ENCODE assay signal across 8 mouse cellular contexts in the genomic region with DNA sequence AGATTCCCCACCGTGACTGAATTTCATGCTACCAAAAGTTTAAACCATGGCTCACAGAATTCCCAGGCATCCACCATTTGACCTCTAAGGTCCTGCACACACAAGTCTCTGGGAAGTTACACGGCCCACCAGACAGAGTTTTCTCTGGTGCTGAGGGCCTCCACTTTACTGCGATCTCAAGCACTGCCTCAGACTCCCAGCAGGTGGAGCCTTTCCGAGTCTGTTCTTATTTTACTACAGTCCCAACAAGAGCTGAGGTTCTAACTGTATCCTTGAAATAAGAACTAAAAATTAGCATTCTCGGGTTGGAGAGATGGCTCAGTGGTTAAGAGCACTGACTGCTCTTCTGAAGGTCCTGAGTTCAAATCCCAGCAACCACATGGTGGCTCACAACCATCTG. TPM values are rescaled to one million over a fixed set of nuclear protein-coding genes. Genes with fewer than 3 reads are reported as not detected.
DNase-seq lines count a peak whose midpoint lies in the region; ATAC-seq and TF ChIP-seq lines count a peak whose summit lies in the region.

No protein-coding gene starts in this region.

- TF ChIP-seq CTCF in small intestine, adult 2 months (IDR thresholded peaks at IDR 0.05; ENCODE audit: extremely low read depth, insufficient read length, insufficient replicate concordance, low read depth, low read length): peak; percentile 54; the same call in 1 of the 2 replicates

- DNase-seq in adrenal gland, adult 2 months: peak; percentile 33
- no peak for DNase-seq in adrenal gland, adult 8-10 months
- DNase-seq in neural tube, embryonic 11.5 days (ENCODE audit: low spot score): peak; percentile 40
- peak; percentile 9 for DNase-seq in c-Kit-negative CD71-positive TER-119-positive erythroid progenitor cells, embryonic 14.5 days (ENCODE audit: low read depth, low spot score)
- DNase-seq in heart, postnatal 14 days: peak; percentile 34 to 60

- no peaks in the 10 kb centered on the region for H3K36me3 ChIP-seq in neural tube, embryonic 11.5 days (ENCODE audit: control insufficient read depth, insufficient read depth, low read length)
- H3K36me3 ChIP-seq in neural tube, embryonic 15.5 days: no peaks in the 10 kb centered on the region; the same call in 1 of the 2 replicates
- H3K36me3 ChIP-seq in limb, embryonic 13.5 days: no peaks in the 10 kb centered on the region
- no peaks in the 10 kb centered on the region; the same call in 1 of the 2 replicates for H3K36me3 ChIP-seq in small intestine, adult 2 months (ENCODE audit: control insufficient read depth, insufficient read depth, low read length)

- H3K4me1 ChIP-seq in neural tube, embryonic 11.5 days (ENCODE audit: control insufficient read depth, insufficient read depth, low read length): no peaks in the 10 kb centered on the region
- no peaks in the 10 kb centered on the region for H3K4me1 ChIP-seq in neural tube, embryonic 15.5 days
- H3K4me1 ChIP-seq in limb, embryonic 13.5 days: no peaks in the 10 kb centered on the region
- H3K4me1 ChIP-seq in small intestine, adult 2 months (ENCODE audit: control insufficient read depth, insufficient read depth, insufficient read length, low read length): no peaks in the 10 kb centered on the region

- H3K27me3 ChIP-seq in neural tube, embryonic 11.5 days (ENCODE audit: control insufficient read depth, insufficient read depth, low read length): no peaks in the 10 kb centered on the region
- H3K27me3 ChIP-seq in neural tube, embryonic 15.5 days (replicated peaks): no peaks in the 10 kb centered on the region
- H3K27me3 ChIP-seq in limb, embryonic 13.5 days: no peaks in the 10 kb centered on the region
- no peaks in the 10 kb centered on the region for H3K27me3 ChIP-seq in small intestine, adult 2 months (ENCODE audit: control insufficient read depth, insufficient read depth, low read length)

- WGBS in neural tube, embryonic 11.5 days: 69% methylated on average over 5 of the region's 5 CpGs
- 57% methylated on average over 5 of the region's 5 CpGs for WGBS in neural tube, embryonic 15.5 days
- 54% methylated on average over 5 of the region's 5 CpGs for WGBS in limb, embryonic 13.5 days
- WGBS in small intestine, adult 2 months: 34% methylated on average over 5 of the region's 5 CpGs

- H3K4me3 ChIP-seq in neural tube, embryonic 11.5 days (ENCODE audit: low read depth, low read length): no peak overlapping the region
- H3K4me3 ChIP-seq in neural tube, embryonic 15.5 days (replicated peaks): no peak overlapping the region
- H3K4me3 ChIP-seq in limb, embryonic 13.5 days: no peak overlapping the region
- H3K4me3 ChIP-seq in small intestine, adult 2 months (ENCODE audit: low read depth, low read length): no peak overlapping the region

- no peak overlapping the region for H3K9ac ChIP-seq in neural tube, embryonic 11.5 days (ENCODE audit: low read length)
- H3K9ac ChIP-seq in neural tube, embryonic 15.5 days (replicated peaks): no peak overlapping the region
- no peak overlapping the region for H3K9ac ChIP-seq in limb, embryonic 13.5 days

- TF ChIP-seq POLR2A in small intestine, adult 2 months (IDR thresholded peaks at IDR 0.05; ENCODE audit: low read depth, low read length): no peak

- no peak overlapping the region for H3K27ac ChIP-seq in neural tube, embryonic 11.5 days (ENCODE audit: low read depth, low read length)
- no peak overlapping the region for H3K27ac ChIP-seq in neural tube, embryonic 15.5 days (replicated peaks)
- H3K27ac ChIP-seq in limb, embryonic 13.5 days: no peak overlapping the region
- H3K27ac ChIP-seq in small intestine, adult 2 months (ENCODE audit: insufficient read depth, low read depth, low read length): no peak overlapping the region

- intact Hi-C loops in heart, postnatal 14 days (cut with DNase I): loop anchor here (5.0 kb wide), 2 partner anchors 52 to 307 kb away; no protein-coding TSS in a partner anchor

- H3K4me2 ChIP-seq in neural tube, embryonic 11.5 days (ENCODE audit: low read depth): no peak overlapping the region
- no peak overlapping the region for H3K4me2 ChIP-seq in neural tube, embryonic 15.5 days
- H3K4me2 ChIP-seq in limb, embryonic 13.5 days (replicated peaks): no peak overlapping the region

- ATAC-seq in neural tube, embryonic 11.5 days (ENCODE audit: insufficient read depth, low FRiP score, low TSS enrichment): no peak
- ATAC-seq in neural tube, embryonic 15.5 days (ENCODE audit: low FRiP score): no peak; the same call in 1 of the 2 replicates
- ATAC-seq in limb, embryonic 13.5 days (ENCODE audit: low FRiP score, low read depth): peak; percentile 52

- no peaks in the 10 kb centered on the region for H3K9me3 ChIP-seq in neural tube, embryonic 11.5 days (ENCODE audit: control insufficient read depth, low read length)
- H3K9me3 ChIP-seq in neural tube, embryonic 15.5 days (replicated peaks): no peaks in the 10 kb centered on the region
- no peaks in the 10 kb centered on the region for H3K9me3 ChIP-seq in limb, embryonic 13.5 days

RNA-seq across cellular contexts. Expression of gene Wdr31, which starts 15.7 kb away (rescaled TPM):
- 1 to 10 TPM in 1 of 2 experiments, under 1 TPM in 1; 0.78 to 2.0 TPM for total RNA-seq in adrenal gland, adult 2 months (2021)
- 1.3 and 2.6 TPM in 2 replicates for polyA plus RNA-seq in adrenal gland, adult 2 months (2012; rRNA removed)
- 1 to 10 TPM; 1.8 to 7.0 (median 4.8) TPM for total RNA-seq in adrenal gland, adult 8-10 months (2022)
- 5.1 and 5.8 TPM in 2 replicates for polyA plus RNA-seq in neural tube, embryonic 11.5 days (2014; fragmentation: Nextera tagmentation; extraction: Ambion mirVana)
- polyA plus RNA-seq in neural tube, embryonic 15.5 days (2015; fragmentation: Nextera tagmentation; extraction: Ambion mirVana): 12.5 and 13.3 TPM in 2 replicates
- under 1 TPM; 0.65 to 0.66 TPM for total RNA-seq in heart, postnatal 14 days (2021)
- 6.8 and 7.9 TPM in 2 replicates for polyA plus RNA-seq in limb, embryonic 13.5 days (2015; fragmentation: Nextera tagmentation; extraction: Ambion mirVana)
- 0.43 and 0.62 TPM in 2 replicates for polyA plus RNA-seq in small intestine, adult 2 months (2012; rRNA removed)

RNA-seq across cellular contexts. Expression of gene Rnf183, which starts 19.9 kb away (rescaled TPM):
- total RNA-seq in adrenal gland, adult 2 months (2021): 1 to 10 TPM in 1 of 2 experiments, not detected in 1; 1.1 TPM
- polyA plus RNA-seq in adrenal gland, adult 2 months (2012; rRNA removed): 0.28 and 3.3 TPM in 2 replicates
- 1 to 10 TPM in 2 of 4 experiments, under 1 TPM in 1, not detected in 1; 0.21 to 2.4 (median 1.2) TPM for total RNA-seq in adrenal gland, adult 8-10 months (2022)
- polyA plus RNA-seq in neural tube, embryonic 11.5 days (2014; fragmentation: Nextera tagmentation; extraction: Ambion mirVana): not detected in 2 replicates
- polyA plus RNA-seq in neural tube, embryonic 15.5 days (2015; fragmentation: Nextera tagmentation; extraction: Ambion mirVana): 0.17 TPM in 1 of 2 replicates, not detected in the other
- not detected for total RNA-seq in heart, postnatal 14 days (2021)
- polyA plus RNA-seq in limb, embryonic 13.5 days (2015; fragmentation: Nextera tagmentation; extraction: Ambion mirVana): not detected in 2 replicates
- polyA plus RNA-seq in small intestine, adult 2 months (2012; rRNA removed): 2.3 and 6.1 TPM in 2 replicates

RNA-seq across cellular contexts. Expression of gene Bspry, which starts 24.9 kb away (rescaled TPM):
- 10 to 100 TPM in 1 of 2 experiments, 1 to 10 TPM in 1; 3.0 to 13.9 TPM for total RNA-seq in adrenal gland, adult 2 months (2021)
- 10.9 and 15.3 TPM in 2 replicates for polyA plus RNA-seq in adrenal gland, adult 2 months (2012; rRNA removed)
- 10 to 100 TPM in 2 of 4 experiments, 1 to 10 TPM in 2; 5.5 to 32.9 (median 15.0) TPM for total RNA-seq in adrenal gland, adult 8-10 months (2022)
- polyA plus RNA-seq in neural tube, embryonic 11.5 days (2014; fragmentation: Nextera tagmentation; extraction: Ambion mirVana): 0.82 and 1.2 TPM in 2 replicates
- polyA plus RNA-seq in neural tube, embryonic 15.5 days (2015; fragmentation: Nextera tagmentation; extraction: Ambion mirVana): 0.67 and 5.3 TPM in 2 replicates
- total RNA-seq in heart, postnatal 14 days (2021): under 1 TPM in 1 of 2 experiments, not detected in 1; 0.12 TPM
- 2.9 and 3.2 TPM in 2 replicates for polyA plus RNA-seq in limb, embryonic 13.5 days (2015; fragmentation: Nextera tagmentation; extraction: Ambion mirVana)
- polyA plus RNA-seq in small intestine, adult 2 months (2012; rRNA removed): 38.3 and 104 TPM in 2 replicates

RNA-seq across cellular contexts. Expression of gene Prpf4, which starts 46.4 kb away (rescaled TPM):
- total RNA-seq in adrenal gland, adult 2 months (2021): 10 to 100 TPM; 21.6 to 23.6 TPM
- 9.1 and 15.1 TPM in 2 replicates for polyA plus RNA-seq in adrenal gland, adult 2 months (2012; rRNA removed)
- 10 to 100 TPM; 28.6 to 37.7 (median 31.1) TPM for total RNA-seq in adrenal gland, adult 8-10 months (2022)
- polyA plus RNA-seq in neural tube, embryonic 11.5 days (2014; fragmentation: Nextera tagmentation; extraction: Ambion mirVana): 28.2 and 30.0 TPM in 2 replicates
- polyA plus RNA-seq in neural tube, embryonic 15.5 days (2015; fragmentation: Nextera tagmentation; extraction: Ambion mirVana): 15.3 and 16.4 TPM in 2 replicates
- 10 to 100 TPM in 1 of 2 experiments, 1 to 10 TPM in 1; 9.7 to 10.7 TPM for total RNA-seq in heart, postnatal 14 days (2021)
- 27.0 and 27.9 TPM in 2 replicates for polyA plus RNA-seq in limb, embryonic 13.5 days (2015; fragmentation: Nextera tagmentation; extraction: Ambion mirVana)
- polyA plus RNA-seq in small intestine, adult 2 months (2012; rRNA removed): 2.1 and 3.5 TPM in 2 replicates

RNA-seq across cellular contexts. Expression of gene Cdc26, which starts 46.6 kb away (rescaled TPM):
- 10 to 100 TPM; 62.0 to 67.5 TPM for total RNA-seq in adrenal gland, adult 2 months (2021)
- polyA plus RNA-seq in adrenal gland, adult 2 months (2012; rRNA removed): 7.9 and 12.5 TPM in 2 replicates
- 10 to 100 TPM; 74.3 to 90.8 (median 78.5) TPM for total RNA-seq in adrenal gland, adult 8-10 months (2022)
- polyA plus RNA-seq in neural tube, embryonic 11.5 days (2014; fragmentation: Nextera tagmentation; extraction: Ambion mirVana): 161 and 170 TPM in 2 replicates
- polyA plus RNA-seq in neural tube, embryonic 15.5 days (2015; fragmentation: Nextera tagmentation; extraction: Ambion mirVana): 76.8 and 95.4 TPM in 2 replicates
- total RNA-seq in heart, postnatal 14 days (2021): 10 to 100 TPM; 42.3 to 44.4 TPM
- polyA plus RNA-seq in limb, embryonic 13.5 days (2015; fragmentation: Nextera tagmentation; extraction: Ambion mirVana): 202 TPM in 2 replicates
- polyA plus RNA-seq in small intestine, adult 2 months (2012; rRNA removed): 3.5 and 6.6 TPM in 2 replicates
